Mouse (Mus musculus) ES-E14 (cell line): ENCODE measurements around the gene Chst15.

Source experiments
- CHD2 ChIP-seq: IDR thresholded peaks from 2 replicates; pipeline ENCODE4 v1.6.1; 2014; ENCODE audit warnings: mild to moderate bottlenecking, low read depth, low read length, inconsistent platforms
- HCFC1 ChIP-seq: IDR thresholded peaks from 2 replicates; pipeline ENCODE4 v1.6.1; 2012; ENCODE audit warnings: low read length, inconsistent platforms, borderline replicate concordance; ENCODE audit not compliant: insufficient read depth
- MAFK ChIP-seq: IDR thresholded peaks from 2 replicates; pipeline ENCODE4 v1.6.1; 2014; ENCODE audit warnings: mild to moderate bottlenecking, low read depth, low read length, inconsistent platforms; ENCODE audit not compliant: insufficient read depth
- ZC3H11A ChIP-seq: IDR thresholded peaks from 2 replicates; pipeline ENCODE4 v1.6.1; 2012; ENCODE audit warnings: low read depth, mild to moderate bottlenecking, inconsistent platforms, low read length, borderline replicate concordance
- ZNF384 ChIP-seq: IDR thresholded peaks from 2 replicates; pipeline ENCODE4 v1.6.1; 2012; ENCODE audit warnings: low read depth, low read length, inconsistent platforms

- TF ChIP-seq CHD2 (no peak), MAFK (no peak), HCFC1 (no peak), ZC3H11A (no peak), ZNF384 (no peak)
These were observed 35.3 kb downstream of the Chst15 start for GRCm38 (mm10) chr7:132281753-132282152.
